Mouse (Mus musculus): ENCODE results near the gene Atp11a.
A peak's percentile ranks its signal among the peaks of the same experiment; 100 is the strongest.

Atp11a gene

GRCm38 (mm10) chr8:12756391-12757157 lies at the start of gene Atp11a:
TSS of gene Atp11a (plus strand) at chr8:12757014.
- peak; percentile 70 to 81 for DNase-seq

GRCm38 (mm10) chr8:12711623-12712022 lies 45.2 kb upstream of the Atp11a start:
- DNase-seq: no peak

- DNase-seq: no peak
Observed at GRCm38 (mm10) chr8:12715861-12716585, 40.8 kb upstream of the Atp11a start.

GRCm38 (mm10) chr8:12719091-12719490 lies 37.7 kb upstream of the Atp11a start:
- no peak for DNase-seq

- no peak for DNase-seq
Observed at GRCm38 (mm10) chr8:12728644-12729043, 28.2 kb upstream of the Atp11a start.

GRCm38 (mm10) chr8:12730780-12731179 lies 26.0 kb upstream of the Atp11a start:
- DNase-seq: no peak

- no peak for DNase-seq
Observed at GRCm38 (mm10) chr8:12732431-12732830, 24.4 kb upstream of the Atp11a start.

GRCm38 (mm10) chr8:12739113-12739512 lies 17.7 kb upstream of the Atp11a start:
- DNase-seq: no peak

- no peak for DNase-seq
Observed at GRCm38 (mm10) chr8:12743390-12743789, 13.4 kb upstream of the Atp11a start.

GRCm38 (mm10) chr8:12748183-12748582 lies 8.6 kb upstream of the Atp11a start:
- DNase-seq: no peak

GRCm38 (mm10) chr8:12749116-12749515 lies 7.7 kb upstream of the Atp11a start:
- no peak for DNase-seq

GRCm38 (mm10) chr8:12753054-12753453 lies 3.8 kb upstream of the Atp11a start:
- DNase-seq: no peak

- DNase-seq: no peak
Observed at GRCm38 (mm10) chr8:12754115-12754514, 2.7 kb upstream of the Atp11a start.

GRCm38 (mm10) chr8:12755312-12755711 lies 1.5 kb upstream of the Atp11a start:
- no peak for DNase-seq

- no peak for DNase-seq
Observed at GRCm38 (mm10) chr8:12755826-12756225, 988 bp upstream of the Atp11a start.

- peak; percentile 24 to 45 for DNase-seq
Observed at GRCm38 (mm10) chr8:12757231-12757940, 572 bp downstream of the Atp11a start.

- DNase-seq: no peak
Observed at GRCm38 (mm10) chr8:12759963-12760362, 3.1 kb downstream of the Atp11a start.

- DNase-seq: no peak
Observed at GRCm38 (mm10) chr8:12761873-12762272, 5.1 kb downstream of the Atp11a start.

GRCm38 (mm10) chr8:12763565-12764108 lies 6.8 kb downstream of the Atp11a start:
- DNase-seq: no peak

GRCm38 (mm10) chr8:12764971-12765370 lies 8.2 kb downstream of the Atp11a start:
- no peak for DNase-seq

GRCm38 (mm10) chr8:12767176-12767575 lies 10.4 kb downstream of the Atp11a start:
- no peak for DNase-seq

- DNase-seq: no peak
Observed at GRCm38 (mm10) chr8:12768747-12769146, 11.9 kb downstream of the Atp11a start.

- DNase-seq: no peak
Observed at GRCm38 (mm10) chr8:12769296-12769695, 12.5 kb downstream of the Atp11a start.

All from thymus, postnatal 36 days (tissue).